Mouse (Mus musculus) lung, postnatal 0 days (tissue): Measurements from ENCODE around the gene Fabp2. TPM values are rescaled to one million over a fixed set of nuclear protein-coding genes. Genes with fewer than 3 reads are reported as not detected.

Source experiments
- ATAC-seq: fragments of 200-750 bp; cut with Nextera tagmentation; 2 replicates; pipeline ENCODE4 v1.8.0; 2017; ENCODE audit warnings: moderate library complexity
- DNase-seq: peaks from one replicate; pipeline ENCODE4 v3.0.0-alpha.2; 2016; ENCODE audit warnings: low spot score
- H3K27ac ChIP-seq: fragments of 300-500 bp; sonication (generic); 2 replicates; pipeline ENCODE4 v1.5.1; 2014; ENCODE audit warnings: antibody characterized with exemption, mild to moderate bottlenecking, low read length, mixed read lengths
- H3K27me3 ChIP-seq: fragments of 300-500 bp; sonication (generic); replicated peaks from 2 replicates; pipeline ENCODE4 v1.6.1; 2014; ENCODE audit warnings: low read length, mixed read lengths; ENCODE audit not compliant: insufficient read depth
- H3K36me3 ChIP-seq: fragments of 300-500 bp; sonication (generic); 2 replicates; pipeline ENCODE4 v1.6.1; 2014; ENCODE audit warnings: low read length, mixed read lengths; ENCODE audit not compliant: insufficient read depth
- H3K4me1 ChIP-seq: fragments of 300-500 bp; sonication (generic); 2 replicates; pipeline ENCODE4 v1.6.1; 2014; ENCODE audit warnings: antibody characterized with exemption, low read depth, low read length, mixed read lengths; ENCODE audit not compliant: insufficient read depth
- H3K4me2 ChIP-seq: fragments of 300-500 bp; sonication (generic); replicated peaks from 2 replicates; pipeline ENCODE4 v1.6.1; 2014; ENCODE audit warnings: low read depth, mild to moderate bottlenecking, low read length, moderate library complexity, mixed read lengths
- H3K4me3 ChIP-seq: fragments of 300-500 bp; sonication (generic); 2 replicates; pipeline ENCODE4 v1.5.1; 2014; ENCODE audit warnings: low read depth, low read length
- H3K9ac ChIP-seq: fragments of 300-500 bp; sonication (generic); replicated peaks from 2 replicates; pipeline ENCODE4 v1.6.1; 2014; ENCODE audit warnings: low read depth, mild to moderate bottlenecking
- H3K9me3 ChIP-seq: fragments of 300-500 bp; sonication (generic); 2 replicates; pipeline ENCODE4 v1.6.1; 2016; ENCODE audit warnings: low read length, mixed read lengths
- CTCF ChIP-seq: IDR thresholded peaks from 2 replicates; pipeline ENCODE4 v1.5.1; 2016; ENCODE audit warnings: antibody characterized with exemption, mild to moderate bottlenecking
- EP300 ChIP-seq: IDR thresholded peaks from 2 replicates; pipeline ENCODE4 v1.6.1; 2016; ENCODE audit warnings: antibody characterized with exemption, mild to moderate bottlenecking, control low read depth
- WGBS: fragments of 180-500 bp; shearing (Covaris S2); extraction: QIAGEN DNeasy Blood & Tissue Kit; methylation state at CpG from one replicate; pipeline ENCODE4 v1.1.7; 2014; 5-methylcytosine and 5-hydroxymethylcytosine counted together
- polyA plus RNA-seq: library from polyadenylated mRNA; unstranded; fragments of >200 nt; fragmentation: Nextera tagmentation; extraction: Ambion mirVana; gene quantifications from 2 replicates; pipeline ENCODE4 v1.2.1, GENCODE M21; 2015

The Fabp2 gene
- 0.12 TPM in 1 of 2 replicates, not detected in the other for polyA plus RNA-seq

- H3K36me3 ChIP-seq: no peaks in the 10 kb centered on the region
- no peak for TF ChIP-seq CTCF
- no peak for TF ChIP-seq EP300
Observed at GRCm38 (mm10) chr3:122894772-122895171, at the start of gene Fabp2. TSS of gene Fabp2 (plus strand) at chr3:122895072.

GRCm38 (mm10) chr3:122848410-122849034 lies 46.4 kb upstream of the Fabp2 start:
- TF ChIP-seq CTCF (no peak), EP300 (no peak)
- peak; percentile 55; the same call in 1 of the 2 replicates for ATAC-seq
- Histone ChIP-seq H3K4me1 (no peaks in the 10 kb centered on the region), H3K36me3 (peaks cover 4% of the 10 kb centered on the region; the same call in 1 of the 2 replicates), H3K9ac (no peak overlapping the region), H3K4me3 (no peak overlapping the region), H3K27me3 (no peaks in the 10 kb centered on the region), H3K9me3 (no peaks in the 10 kb centered on the region), H3K27ac (peak overlapping the region; percentile 40; the same call in 1 of the 2 replicates), H3K4me2 (no peak overlapping the region)
- WGBS: 31% methylated on average over 5 of the region's 5 CpGs
- peak; percentile 49 for DNase-seq

More at GRCm38 (mm10) chr3:122894772-122895171, at the start of gene Fabp2:
- Histone ChIP-seq H3K4me1 (no peaks in the 10 kb centered on the region), H3K9ac (no peak within 1 kb of the TSS), H3K27me3 (no peaks in the 10 kb centered on the region), H3K27ac (no peak within 1 kb of the TSS), H3K9me3 (no peaks in the 10 kb centered on the region), H3K4me3 (no peak within 1 kb of the TSS), H3K4me2 (no peak within 1 kb of the TSS)
- WGBS: 91% methylated on average over 3 of the region's 3 CpGs
- no peak for ATAC-seq
- DNase-seq: no peak

GRCm38 (mm10) chr3:122855149-122855548 lies 39.7 kb upstream of the Fabp2 start:
- H3K36me3 ChIP-seq: peaks cover 4% of the 10 kb centered on the region; the same call in 1 of the 2 replicates
- DNase-seq: no peak
- H3K4me1 ChIP-seq: no peaks in the 10 kb centered on the region
- no peak for TF ChIP-seq EP300
- no peak for TF ChIP-seq CTCF
- WGBS: 56% methylated on average over 11 of the region's 11 CpGs
- H3K4me3 ChIP-seq: no peak overlapping the region
- no peak overlapping the region for H3K4me2 ChIP-seq
- no peaks in the 10 kb centered on the region for H3K9me3 ChIP-seq
- no peak overlapping the region for H3K9ac ChIP-seq
- H3K27ac ChIP-seq: no peak overlapping the region
- no peaks in the 10 kb centered on the region for H3K27me3 ChIP-seq
- ATAC-seq: no peak

DNA sequence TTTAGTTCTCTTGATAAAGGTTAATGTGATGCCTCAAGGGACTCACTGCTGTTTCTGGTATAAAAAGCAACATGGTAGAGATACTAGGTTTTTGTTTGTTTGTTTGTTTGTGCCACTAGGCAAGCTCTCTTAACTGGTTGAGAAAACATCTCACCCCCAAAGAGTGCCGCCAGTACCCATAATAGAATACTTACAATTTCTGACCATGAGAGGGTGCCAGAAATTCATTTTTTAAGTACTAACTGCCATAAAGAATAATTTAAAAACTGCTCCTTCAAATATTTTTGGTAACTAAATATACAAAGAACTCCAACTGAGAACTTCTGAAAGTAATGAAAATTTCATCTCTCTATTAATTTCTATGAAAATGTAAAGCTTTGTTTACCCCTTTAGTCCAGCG lies 35.0 kb upstream of the Fabp2 start:
- H3K4me2 ChIP-seq: no peak overlapping the region
- peaks cover 3% of the 10 kb centered on the region; the same call in 1 of the 2 replicates for H3K36me3 ChIP-seq
- no peak overlapping the region for H3K9ac ChIP-seq
- no peaks in the 10 kb centered on the region for H3K9me3 ChIP-seq
- H3K4me3 ChIP-seq: no peak overlapping the region
- no peaks in the 10 kb centered on the region for H3K4me1 ChIP-seq
- ATAC-seq: no peak
- H3K27ac ChIP-seq: no peak overlapping the region
- H3K27me3 ChIP-seq: no peaks in the 10 kb centered on the region
- peak; percentile 38 for DNase-seq
- WGBS: 68% methylated on average over 2 of the region's 2 CpGs
- no peak; the same call in 1 of the 2 replicates for TF ChIP-seq CTCF
- no peak for TF ChIP-seq EP300

GRCm38 (mm10) chr3:122860573-122861498 lies 34.0 kb upstream of the Fabp2 start:
- no peaks in the 10 kb centered on the region for H3K9me3 ChIP-seq
- no peaks in the 10 kb centered on the region for H3K27me3 ChIP-seq
- no peak overlapping the region for H3K9ac ChIP-seq
- H3K4me1 ChIP-seq: no peaks in the 10 kb centered on the region
- TF ChIP-seq CTCF (no peak), EP300 (no peak)
- DNase-seq (no peak), ATAC-seq (no peak)
- WGBS: 73% methylated on average over 12 of the region's 12 CpGs
- H3K27ac ChIP-seq: no peak overlapping the region
- no peak overlapping the region for H3K4me3 ChIP-seq
- H3K36me3 ChIP-seq: no peaks in the 10 kb centered on the region
- H3K4me2 ChIP-seq: no peak overlapping the region

DNA sequence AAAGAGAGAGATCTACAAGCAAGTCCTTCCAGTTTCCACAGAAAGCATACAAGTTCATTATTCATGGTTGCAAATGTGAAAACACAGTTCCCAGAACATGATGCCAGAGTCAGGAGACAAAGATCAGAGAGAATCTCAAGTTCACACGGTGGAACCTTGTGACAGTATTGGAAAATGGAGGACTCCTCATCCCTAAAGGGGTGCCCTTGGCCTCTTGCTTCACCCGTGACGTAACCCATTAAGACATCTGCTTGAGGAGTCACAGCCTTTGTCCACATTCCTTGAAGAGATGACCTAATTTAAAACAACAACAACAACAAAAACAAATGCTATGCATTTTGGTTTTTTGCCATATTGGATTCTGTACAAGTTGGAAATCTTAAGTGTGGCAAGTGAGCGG lies 29.8 kb upstream of the Fabp2 start:
- Histone ChIP-seq H3K27ac (no peak overlapping the region), H3K4me2 (no peak overlapping the region), H3K27me3 (no peaks in the 10 kb centered on the region), H3K9ac (no peak overlapping the region), H3K4me3 (no peak overlapping the region), H3K36me3 (no peaks in the 10 kb centered on the region), H3K4me1 (no peaks in the 10 kb centered on the region), H3K9me3 (no peaks in the 10 kb centered on the region)
- WGBS: 71% methylated on average over 4 of the region's 4 CpGs
- DNase-seq (peak; percentile 46), ATAC-seq (peak; percentile 69; the same call in 1 of the 2 replicates)
- TF ChIP-seq CTCF (no peak), EP300 (no peak)
